Comparison of ENCODE assay signal across 8 mouse cellular contexts in the genomic region with DNA sequence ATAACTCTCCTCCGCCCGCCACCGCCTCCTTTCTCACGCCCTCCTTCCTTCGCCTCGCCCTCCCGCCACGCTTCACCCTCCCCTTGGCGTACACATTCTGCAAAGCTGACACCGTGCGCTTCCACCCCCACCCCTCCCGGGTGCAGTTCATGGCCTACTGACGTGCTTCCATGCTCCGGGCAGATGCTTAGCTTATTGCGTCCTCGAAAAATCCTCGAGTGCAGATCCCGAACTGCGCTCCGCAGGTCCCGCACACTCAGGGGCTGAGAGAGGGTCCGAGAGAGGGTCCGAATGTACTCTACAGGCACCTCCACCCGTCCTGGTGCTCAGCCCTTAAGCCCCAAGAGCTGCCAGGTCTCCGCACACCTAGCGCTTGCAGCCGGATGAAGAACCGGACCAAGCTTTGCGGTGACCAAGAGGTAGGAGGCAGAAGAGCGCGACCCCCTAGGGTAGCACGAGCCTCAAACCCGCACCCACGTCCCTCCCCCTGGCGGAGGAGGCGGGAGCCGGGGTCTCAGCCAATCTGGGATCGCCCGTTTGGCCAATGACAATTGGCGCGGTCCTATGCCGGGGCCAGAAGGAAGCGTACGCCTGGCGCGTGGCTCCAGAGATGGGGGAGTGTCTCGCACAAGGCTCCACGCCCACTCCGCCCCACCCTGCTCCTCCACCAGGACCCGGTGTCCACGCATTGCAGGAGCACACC. TPM values are rescaled to one million over a fixed set of nuclear protein-coding genes. Genes with fewer than 3 reads are reported as not detected.
DNase-seq lines count a peak whose midpoint lies in the region; ATAC-seq and TF ChIP-seq lines count a peak whose summit lies in the region.

A gene (minus strand): TSS at position 456 of the 703 bp plus-strand sequence.

- no peaks in the 10 kb centered on the region for H3K9me3 ChIP-seq in midbrain, embryonic 16.5 days (replicated peaks; ENCODE audit: control insufficient read depth, low read length, poor library complexity, severe bottlenecking)

- TF ChIP-seq CTCF in cerebellum, adult 2 months (IDR thresholded peaks at IDR 0.05; ENCODE audit: borderline replicate concordance, insufficient read depth, low read depth, low read length), result no peak

- intact Hi-C loops in heart, postnatal 14 days (cut with DNase I), result no loop called here

- DNase-seq in right cerebral cortex, adult 18-20 months, result peak; percentile 2
- DNase-seq in right cerebral cortex, postnatal 14 days, result no peak
- peak; percentile 61 for DNase-seq in embryo, embryonic 10.5 days (ENCODE audit: low spot score)
- DNase-seq in heart, postnatal 14 days, result peak; percentile 11 to 19
- DNase-seq in liver, result peak; percentile 32
- DNase-seq in cerebellum, adult 2 months, result no peak
- DNase-seq in spleen, postnatal 14 days (ENCODE audit: low spot score in 2 of 2), result no peak

- peaks cover 59% of the 10 kb centered on the region for H3K27me3 ChIP-seq in midbrain, embryonic 16.5 days (ENCODE audit: control insufficient read depth, insufficient read depth, low read depth, low read length)
- no peaks in the 10 kb centered on the region for H3K27me3 ChIP-seq in cerebellum, adult 2 months (ENCODE audit: control insufficient read depth, insufficient read depth, low read length)

- H3K36me3 ChIP-seq in midbrain, embryonic 16.5 days (ENCODE audit: control insufficient read depth, insufficient read depth, low read length), result no peaks in the 10 kb centered on the region

- no peak within 1 kb of the TSS for H3K27ac ChIP-seq in midbrain, embryonic 16.5 days (ENCODE audit: low read length)
- H3K27ac ChIP-seq in cerebellum, adult 2 months (ENCODE audit: insufficient read depth, low read length), result no peak within 1 kb of the TSS

- under 1% methylated on average over 51 of the region's 51 CpGs for WGBS in midbrain, embryonic 16.5 days
- WGBS in cerebellum, adult 2 months, result under 1% methylated on average over 51 of the region's 51 CpGs

- H3K4me2 ChIP-seq in midbrain, embryonic 16.5 days (ENCODE audit: low read length), result peak within 1 kb of the TSS; percentile 90

- TF ChIP-seq POLR2A in cerebellum, adult 2 months (IDR thresholded peaks at IDR 0.05; ENCODE audit: borderline replicate concordance, insufficient read depth, low read length), result no peak

- ATAC-seq in midbrain, embryonic 16.5 days, result peak; percentile 54

- H3K9ac ChIP-seq in midbrain, embryonic 16.5 days (ENCODE audit: low read depth, low read length), result peak within 1 kb of the TSS; percentile 61

- H3K4me1 ChIP-seq in midbrain, embryonic 16.5 days (ENCODE audit: control insufficient read depth, insufficient read depth, low read length), result peaks cover 20% of the 10 kb centered on the region
- H3K4me1 ChIP-seq in cerebellum, adult 2 months (ENCODE audit: control insufficient read depth, insufficient read depth, low read length), result no peaks in the 10 kb centered on the region

- peak within 1 kb of the TSS; percentile 47 for H3K4me3 ChIP-seq in midbrain, embryonic 16.5 days (ENCODE audit: low read depth, low read length)
- H3K4me3 ChIP-seq in cerebellum, adult 2 months (replicated peaks; ENCODE audit: insufficient read depth, low read depth, low read length), result no peak within 1 kb of the TSS

RNA-seq across cellular contexts. Expression of the gene that starts here (rescaled TPM):
- under 1 TPM in 1 of 2 experiments, not detected in 1; 0.12 TPM for total RNA-seq in heart, postnatal 14 days (2021)
- polyA plus RNA-seq in midbrain, embryonic 16.5 days (2015; fragmentation: Nextera tagmentation; extraction: Ambion mirVana), result 0.39 and 0.55 TPM in 2 replicates
- 0.74 and 0.89 TPM in 2 replicates for polyA plus RNA-seq in cerebellum, adult 2 months (2012; rRNA removed)

Comparison
In these comparisons a context has a peak if more than half of its experiments do, and no peak if none do; other contexts are left out.
1. DNase-seq: peak in right cerebral cortex, adult 18-20 months (single experiment), embryo, embryonic 10.5 days (single experiment) and liver (single experiment); none in right cerebral cortex, postnatal 14 days (single experiment), cerebellum, adult 2 months (0 of 2) and spleen, postnatal 14 days (0 of 2).
2. Peak in DNase-seq in heart, postnatal 14 days; RNA of the gene not detected or under 1 TPM.
3. Peak in ATAC-seq, H3K4me3 ChIP-seq, H3K9ac ChIP-seq and H3K4me2 ChIP-seq in midbrain, embryonic 16.5 days; RNA of the gene not detected or under 1 TPM.